Mouse (Mus musculus): ENCODE results near the gene Tmem94. TPM values are rescaled to one million over a fixed set of nuclear protein-coding genes. Genes with fewer than 3 reads are reported as not detected.

Tmem94 gene
- polyA plus RNA-seq, 1 experiment from 2014 or later: 20.9 TPM

- ATAC-seq (ENCODE audit: low FRiP score, low TSS enrichment) (no peak), DNase-seq (no peak)
- Histone ChIP-seq H3K4me2 (ENCODE audit: low read length) (no peak overlapping the region), H3K9me3 (ENCODE audit: control insufficient read depth, low read length) (no peaks in the 10 kb centered on the region), H3K4me1 (ENCODE audit: control insufficient read depth, insufficient read depth, low read length) (no peaks in the 10 kb centered on the region), H3K36me3 (ENCODE audit: control insufficient read depth, insufficient read depth, low read length) (peaks cover 92% of the 10 kb centered on the region), H3K4me3 (replicated peaks; ENCODE audit: low read depth, low read length) (no peak overlapping the region), H3K27me3 (ENCODE audit: control insufficient read depth, insufficient read depth, low read length) (no peaks in the 10 kb centered on the region), H3K27ac (replicated peaks; ENCODE audit: low read depth, low read length) (no peak overlapping the region), H3K9ac (replicated peaks; ENCODE audit: low read length) (no peak overlapping the region)
- 95% methylated on average over 16 of the region's 16 CpGs for WGBS
Measured at GRCm38 (mm10) chr11:115791919-115792318, 26.7 kb downstream of the Tmem94 start.

DNA sequence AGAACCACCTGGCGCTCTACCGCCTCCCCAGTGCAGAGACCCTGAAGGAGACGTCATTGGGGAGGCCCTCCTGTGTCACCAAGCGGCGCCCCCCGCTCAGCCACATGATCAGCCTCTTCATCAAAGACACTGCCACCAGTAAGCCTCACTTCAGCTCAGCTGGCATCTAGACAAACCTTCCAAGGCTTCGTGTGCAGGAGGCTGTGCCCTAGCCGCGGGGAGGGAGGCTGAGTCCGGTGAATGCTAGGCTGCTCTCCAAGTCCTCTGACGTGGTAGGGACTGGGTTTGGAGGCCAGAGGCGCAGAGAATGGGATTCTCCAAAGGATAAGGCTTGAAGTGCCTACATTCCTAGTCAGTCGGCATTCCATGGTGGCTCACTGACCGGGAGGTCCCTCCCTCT lies 27.1 kb downstream of the Tmem94 start:
- no peak for DNase-seq
- H3K36me3 ChIP-seq (ENCODE audit: control insufficient read depth, insufficient read depth, low read length): peaks cover 93% of the 10 kb centered on the region

DNA sequence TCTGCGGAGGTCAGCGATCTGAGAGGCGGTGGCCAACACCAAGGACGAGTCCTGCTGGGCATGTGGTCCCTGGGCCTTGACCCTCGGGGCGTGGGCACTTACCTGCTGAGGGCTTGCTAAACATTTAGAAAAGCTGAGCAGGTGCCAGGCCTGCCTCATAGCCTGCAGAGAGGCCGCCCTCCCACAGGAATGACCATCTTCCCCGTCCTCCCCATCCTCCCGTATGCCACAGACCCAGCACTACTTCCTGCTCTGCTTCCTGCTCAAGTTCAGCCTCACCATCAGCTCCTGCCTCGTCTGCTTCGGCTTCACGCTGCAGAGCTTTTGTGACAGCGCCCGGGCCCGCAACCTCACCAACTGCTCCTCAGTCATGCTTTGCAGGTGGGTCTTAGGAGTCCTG lies 31.7 kb downstream of the Tmem94 start:
- DNase-seq (no peak), ATAC-seq (ENCODE audit: low FRiP score, low TSS enrichment) (no peak)
- H3K4me1 ChIP-seq (ENCODE audit: control insufficient read depth, insufficient read depth, low read length): no peaks in the 10 kb centered on the region
- H3K4me2 ChIP-seq (ENCODE audit: low read length): no peak overlapping the region
- H3K9me3 ChIP-seq (ENCODE audit: control insufficient read depth, low read length): no peaks in the 10 kb centered on the region
- H3K9ac ChIP-seq (replicated peaks; ENCODE audit: low read length): no peak overlapping the region
- H3K27ac ChIP-seq (replicated peaks; ENCODE audit: low read depth, low read length): no peak overlapping the region
- H3K4me3 ChIP-seq (replicated peaks; ENCODE audit: low read depth, low read length): no peak overlapping the region
- 88% methylated on average over 15 of the region's 15 CpGs for WGBS
- H3K36me3 ChIP-seq (ENCODE audit: control insufficient read depth, insufficient read depth, low read length): peaks cover 99% of the 10 kb centered on the region
- H3K27me3 ChIP-seq (ENCODE audit: control insufficient read depth, insufficient read depth, low read length): no peaks in the 10 kb centered on the region

More for the DNA sequence above, 27.1 kb downstream of the Tmem94 start:
- no peak for ATAC-seq (ENCODE audit: low FRiP score, low TSS enrichment)
- 82% methylated on average over 14 of the region's 14 CpGs for WGBS
- Histone ChIP-seq H3K27ac (replicated peaks; ENCODE audit: low read depth, low read length) (no peak overlapping the region), H3K4me2 (ENCODE audit: low read length) (no peak overlapping the region), H3K4me3 (replicated peaks; ENCODE audit: low read depth, low read length) (no peak overlapping the region), H3K27me3 (ENCODE audit: control insufficient read depth, insufficient read depth, low read length) (no peaks in the 10 kb centered on the region), H3K9me3 (ENCODE audit: control insufficient read depth, low read length) (no peaks in the 10 kb centered on the region), H3K9ac (replicated peaks; ENCODE audit: low read length) (no peak overlapping the region), H3K4me1 (ENCODE audit: control insufficient read depth, insufficient read depth, low read length) (no peaks in the 10 kb centered on the region)

- 88% methylated on average over 9 of the region's 9 CpGs for WGBS
- Histone ChIP-seq H3K4me1 (ENCODE audit: control insufficient read depth, insufficient read depth, low read length) (no peaks in the 10 kb centered on the region), H3K4me3 (replicated peaks; ENCODE audit: low read depth, low read length) (no peak overlapping the region), H3K27ac (replicated peaks; ENCODE audit: low read depth, low read length) (no peak overlapping the region), H3K27me3 (ENCODE audit: control insufficient read depth, insufficient read depth, low read length) (no peaks in the 10 kb centered on the region), H3K9me3 (ENCODE audit: control insufficient read depth, low read length) (no peaks in the 10 kb centered on the region), H3K4me2 (ENCODE audit: low read length) (no peak overlapping the region), H3K36me3 (ENCODE audit: control insufficient read depth, insufficient read depth, low read length) (peaks cover 99% of the 10 kb centered on the region), H3K9ac (replicated peaks; ENCODE audit: low read length) (no peak overlapping the region)
- ATAC-seq (ENCODE audit: low FRiP score, low TSS enrichment) (no peak), DNase-seq (no peak)
Measured at GRCm38 (mm10) chr11:115797665-115798064, 32.4 kb downstream of the Tmem94 start.

GRCm38 (mm10) chr11:115800981-115801380 lies 35.7 kb downstream of the Tmem94 start:
- H3K27ac ChIP-seq (replicated peaks; ENCODE audit: low read depth, low read length): no peak overlapping the region
- no peak overlapping the region for H3K4me3 ChIP-seq (replicated peaks; ENCODE audit: low read depth, low read length)
- H3K9ac ChIP-seq (replicated peaks; ENCODE audit: low read length): no peak overlapping the region
- no peak overlapping the region for H3K4me2 ChIP-seq (ENCODE audit: low read length)
- H3K9me3 ChIP-seq (ENCODE audit: control insufficient read depth, low read length): no peaks in the 10 kb centered on the region
- 93% methylated on average over 18 of the region's 18 CpGs for WGBS
- H3K36me3 ChIP-seq (ENCODE audit: control insufficient read depth, insufficient read depth, low read length): peaks cover 90% of the 10 kb centered on the region
- H3K4me1 ChIP-seq (ENCODE audit: control insufficient read depth, insufficient read depth, low read length): no peaks in the 10 kb centered on the region
- ATAC-seq (ENCODE audit: low FRiP score, low TSS enrichment) (no peak), DNase-seq (no peak)
- H3K27me3 ChIP-seq (ENCODE audit: control insufficient read depth, insufficient read depth, low read length): no peaks in the 10 kb centered on the region

- peaks cover 8% of the 10 kb centered on the region for H3K4me1 ChIP-seq (ENCODE audit: control insufficient read depth, insufficient read depth, low read length)
Measured at GRCm38 (mm10) chr11:115803072-115803709, 38.0 kb downstream of the Tmem94 start.

DNA sequence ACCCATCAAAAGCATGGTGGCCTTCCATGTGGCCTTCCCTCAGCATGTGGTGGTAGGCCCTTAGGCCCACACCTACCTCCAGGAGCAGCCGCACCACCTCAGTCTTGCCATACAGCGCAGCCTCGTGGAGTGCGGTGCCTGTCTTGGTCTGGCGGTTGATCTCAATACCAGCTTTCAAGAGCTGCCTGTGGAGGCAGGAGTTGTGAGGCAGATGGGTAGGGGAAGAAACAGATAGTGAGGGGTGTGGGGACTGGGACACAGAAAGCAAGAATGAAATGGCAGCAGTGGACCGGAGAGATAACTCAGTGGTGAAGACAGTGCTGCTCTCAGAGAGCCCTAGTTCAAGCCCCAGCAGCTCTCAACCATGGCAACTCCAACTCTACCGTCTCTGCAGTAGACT lies 39.8 kb downstream of the Tmem94 start:
- DNase-seq (no peak), ATAC-seq (ENCODE audit: low FRiP score, low TSS enrichment) (no peak)
- Histone ChIP-seq H3K4me2 (ENCODE audit: low read length) (no peak overlapping the region), H3K4me3 (replicated peaks; ENCODE audit: low read depth, low read length) (no peak overlapping the region), H3K4me1 (ENCODE audit: control insufficient read depth, insufficient read depth, low read length) (peaks cover 21% of the 10 kb centered on the region), H3K27me3 (ENCODE audit: control insufficient read depth, insufficient read depth, low read length) (no peaks in the 10 kb centered on the region), H3K9me3 (ENCODE audit: control insufficient read depth, low read length) (no peaks in the 10 kb centered on the region), H3K9ac (replicated peaks; ENCODE audit: low read length) (no peak overlapping the region), H3K27ac (replicated peaks; ENCODE audit: low read depth, low read length) (no peak overlapping the region), H3K36me3 (ENCODE audit: control insufficient read depth, insufficient read depth, low read length) (peaks cover 57% of the 10 kb centered on the region)
- WGBS: 98% methylated on average over 7 of the region's 7 CpGs

More at GRCm38 (mm10) chr11:115803072-115803709, 38.0 kb downstream of the Tmem94 start:
- DNase-seq (no peak), ATAC-seq (ENCODE audit: low FRiP score, low TSS enrichment) (no peak)
- Histone ChIP-seq H3K27ac (replicated peaks; ENCODE audit: low read depth, low read length) (no peak overlapping the region), H3K9me3 (ENCODE audit: control insufficient read depth, low read length) (no peaks in the 10 kb centered on the region), H3K27me3 (ENCODE audit: control insufficient read depth, insufficient read depth, low read length) (no peaks in the 10 kb centered on the region), H3K36me3 (ENCODE audit: control insufficient read depth, insufficient read depth, low read length) (peaks cover 76% of the 10 kb centered on the region), H3K4me3 (replicated peaks; ENCODE audit: low read depth, low read length) (no peak overlapping the region), H3K4me2 (ENCODE audit: low read length) (no peak overlapping the region), H3K9ac (replicated peaks; ENCODE audit: low read length) (no peak overlapping the region)
- 94% methylated on average over 24 of the region's 24 CpGs for WGBS

GRCm38 (mm10) chr11:115806154-115806553 lies 40.9 kb downstream of the Tmem94 start:
- Histone ChIP-seq H3K4me3 (replicated peaks; ENCODE audit: low read depth, low read length) (no peak overlapping the region), H3K4me1 (ENCODE audit: control insufficient read depth, insufficient read depth, low read length) (peaks cover 21% of the 10 kb centered on the region), H3K4me2 (ENCODE audit: low read length) (no peak overlapping the region), H3K9ac (replicated peaks; ENCODE audit: low read length) (no peak overlapping the region), H3K27me3 (ENCODE audit: control insufficient read depth, insufficient read depth, low read length) (no peaks in the 10 kb centered on the region), H3K27ac (replicated peaks; ENCODE audit: low read depth, low read length) (no peak overlapping the region), H3K36me3 (ENCODE audit: control insufficient read depth, insufficient read depth, low read length) (peaks cover 50% of the 10 kb centered on the region), H3K9me3 (ENCODE audit: control insufficient read depth, low read length) (no peaks in the 10 kb centered on the region)
- 94% methylated on average over 10 of the region's 10 CpGs for WGBS
- DNase-seq (no peak), ATAC-seq (ENCODE audit: low FRiP score, low TSS enrichment) (no peak)

GRCm38 (mm10) chr11:115807306-115807705 lies 42.1 kb downstream of the Tmem94 start:
- ATAC-seq (ENCODE audit: low FRiP score, low TSS enrichment): peak; percentile 40; the same call in 1 of the 2 replicates
- no peaks in the 10 kb centered on the region for H3K27me3 ChIP-seq (ENCODE audit: control insufficient read depth, insufficient read depth, low read length)
- no peak overlapping the region for H3K4me3 ChIP-seq (replicated peaks; ENCODE audit: low read depth, low read length)
- H3K36me3 ChIP-seq (ENCODE audit: control insufficient read depth, insufficient read depth, low read length): peaks cover 38% of the 10 kb centered on the region
- WGBS: 62% methylated on average over 6 of the region's 6 CpGs
- DNase-seq: peak; percentile 51
- peak overlapping the region; percentile 8; the same call in 1 of the 2 replicates for H3K4me2 ChIP-seq (ENCODE audit: low read length)
- H3K4me1 ChIP-seq (ENCODE audit: control insufficient read depth, insufficient read depth, low read length): peaks cover 25% of the 10 kb centered on the region
- no peaks in the 10 kb centered on the region for H3K9me3 ChIP-seq (ENCODE audit: control insufficient read depth, low read length)
- H3K9ac ChIP-seq (replicated peaks; ENCODE audit: low read length): no peak overlapping the region; the same call in 1 of the 2 replicates
- H3K27ac ChIP-seq (replicated peaks; ENCODE audit: low read depth, low read length): peak overlapping the region; percentile 61; the same call in 1 of the 2 replicates
